Mouse (Mus musculus): ENCODE results near the gene Mterf1b. TPM values are rescaled to one million over a fixed set of nuclear protein-coding genes. Genes with fewer than 3 reads are reported as not detected.
A peak's percentile ranks its signal among the peaks of the same experiment; 100 is the strongest.
"Not testable (repeated sequence)": the region's sequence is repeated elsewhere in the genome, so short reads cannot be mapped to it uniquely, and the experiment has no call there.

Gene Mterf1b
- polyA plus RNA-seq, 1 experiment: 0.18 TPM

DNA sequence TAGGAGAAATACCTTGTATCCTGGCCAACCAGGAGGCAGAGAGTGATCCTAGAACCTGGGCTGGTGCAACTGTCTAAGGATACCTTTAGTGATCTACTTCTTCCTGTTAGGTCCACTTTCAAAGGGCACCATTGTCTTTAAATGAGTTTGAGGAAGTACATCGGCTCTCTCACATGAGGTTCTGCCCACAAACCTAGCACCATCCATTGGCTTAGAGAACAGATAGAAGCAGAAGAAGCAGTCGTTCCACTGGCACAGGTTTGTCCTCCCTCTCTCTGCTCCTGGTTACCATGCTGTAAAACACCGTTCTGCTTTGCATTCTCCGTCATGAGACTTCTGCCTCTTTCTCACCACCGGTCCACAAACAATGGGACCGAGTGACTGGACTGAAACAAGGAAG lies 12.8 kb upstream of the Mterf1b start:
- TF ChIP-seq POLR2A (IDR thresholded peaks at IDR 0.05; ENCODE audit: low read depth, low read length): no peak
- no peak for TF ChIP-seq CTCF (IDR thresholded peaks at IDR 0.05; ENCODE audit: extremely low read depth, insufficient read depth, insufficient read length, insufficient replicate concordance)
- Histone ChIP-seq H3K27me3 (ENCODE audit: control insufficient read depth, insufficient read depth, low read length) (no peaks in the 10 kb centered on the region), H3K4me1 (ENCODE audit: control insufficient read depth, insufficient read depth, insufficient read length) (no peaks in the 10 kb centered on the region), H3K36me3 (ENCODE audit: control insufficient read depth, insufficient read depth, low read length) (no peaks in the 10 kb centered on the region), H3K4me3 (ENCODE audit: extremely low read depth, insufficient read depth, insufficient read length) (no peak overlapping the region), H3K27ac (ENCODE audit: insufficient read depth, low read length) (no peak overlapping the region)
- WGBS: 59% methylated on average over 6 of the region's 6 CpGs
- no peak for DNase-seq (ENCODE audit: low read depth in 1 of 2, low spot score in 2 of 2)

- Histone ChIP-seq H3K27ac (ENCODE audit: insufficient read depth, low read length) (no peak overlapping the region), H3K36me3 (ENCODE audit: control insufficient read depth, insufficient read depth, low read length) (no peaks in the 10 kb centered on the region), H3K4me3 (ENCODE audit: extremely low read depth, insufficient read depth, insufficient read length) (no peak overlapping the region), H3K4me1 (ENCODE audit: control insufficient read depth, insufficient read depth, insufficient read length) (no peaks in the 10 kb centered on the region), H3K27me3 (ENCODE audit: control insufficient read depth, insufficient read depth, low read length) (no peaks in the 10 kb centered on the region)
- TF ChIP-seq CTCF (IDR thresholded peaks at IDR 0.05; ENCODE audit: extremely low read depth, insufficient read depth, insufficient read length, insufficient replicate concordance) (no peak), POLR2A (IDR thresholded peaks at IDR 0.05; ENCODE audit: low read depth, low read length) (no peak)
- DNase-seq (ENCODE audit: low read depth in 1 of 2, low spot score in 2 of 2): no peak
- 42% methylated on average over 4 of the region's 4 CpGs for WGBS
Measured at GRCm38 (mm10) chr5:4186815-4187214, 5.4 kb upstream of the Mterf1b start.

- not testable (repeated sequence) for H3K27ac ChIP-seq (ENCODE audit: insufficient read depth, low read length); H3K27me3 ChIP-seq (ENCODE audit: control insufficient read depth, insufficient read depth, low read length); DNase-seq (ENCODE audit: low read depth in 1 of 2, low spot score in 2 of 2); H3K36me3 ChIP-seq (ENCODE audit: control insufficient read depth, insufficient read depth, low read length); H3K4me1 ChIP-seq (ENCODE audit: control insufficient read depth, insufficient read depth, insufficient read length)
- H3K4me3 ChIP-seq (ENCODE audit: extremely low read depth, insufficient read depth, insufficient read length): peak overlapping the region; percentile 48
- WGBS: 3% methylated on average over 15 of the region's 27 CpGs
Measured at GRCm38 (mm10) chr5:4192481-4193246, 497 bp downstream of the Mterf1b start.

DNA sequence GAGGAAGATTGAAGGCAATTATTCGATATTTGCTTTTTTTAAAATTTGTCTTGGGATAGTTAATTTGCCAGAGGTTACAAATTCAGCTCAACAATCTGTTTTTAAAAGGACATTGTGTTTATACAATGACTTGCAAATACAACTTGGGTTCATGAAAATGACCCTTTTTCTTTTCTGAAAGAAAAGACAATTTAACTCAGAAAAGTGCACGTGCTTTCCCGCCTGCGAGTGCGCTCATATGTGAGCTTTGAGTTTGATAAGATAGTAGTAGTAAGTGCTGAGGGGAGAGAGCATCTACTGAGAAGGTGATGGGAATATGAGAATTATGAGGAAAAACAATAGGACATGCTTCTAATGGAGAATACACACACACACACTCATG lies 1.1 kb downstream of the Mterf1b start:
- peak overlapping the region; percentile 48; the same call in 1 of the 2 replicates for H3K4me3 ChIP-seq (ENCODE audit: extremely low read depth, insufficient read depth, insufficient read length)

DNA sequence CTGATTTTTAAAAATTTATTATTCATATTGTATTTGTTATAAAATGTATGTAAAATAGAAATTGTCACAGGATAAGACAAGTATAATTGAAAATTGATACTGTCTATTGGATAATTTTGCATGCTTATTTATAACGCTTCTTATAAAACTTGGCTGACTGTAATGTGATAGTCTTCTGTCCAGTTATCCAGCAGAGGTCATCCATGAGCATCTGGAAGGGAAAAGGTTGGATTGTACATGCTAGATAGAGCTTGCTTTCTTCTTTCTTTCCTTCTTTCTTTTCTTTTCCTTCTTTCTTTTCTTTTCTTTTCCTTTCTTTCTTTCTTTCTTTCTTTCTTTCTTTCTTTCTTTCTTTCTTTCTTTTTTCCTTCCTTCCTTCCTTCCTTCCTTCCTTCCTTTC lies 2.0 kb downstream of the Mterf1b start:
- Histone ChIP-seq H3K27ac (ENCODE audit: insufficient read depth, low read length) (no peak overlapping the region), H3K36me3 (ENCODE audit: control insufficient read depth, insufficient read depth, low read length) (no peaks in the 10 kb centered on the region), H3K4me1 (ENCODE audit: control insufficient read depth, insufficient read depth, insufficient read length) (peaks cover 2% of the 10 kb centered on the region; the same call in 1 of the 2 replicates), H3K4me3 (ENCODE audit: extremely low read depth, insufficient read depth, insufficient read length) (no peak overlapping the region; the same call in 1 of the 2 replicates), H3K27me3 (ENCODE audit: control insufficient read depth, insufficient read depth, low read length) (no peaks in the 10 kb centered on the region)
- WGBS: 90% methylated on average over 1 of the region's 1 CpGs
- no peak for TF ChIP-seq POLR2A (IDR thresholded peaks at IDR 0.05; ENCODE audit: low read depth, low read length)
- no peak for TF ChIP-seq CTCF (IDR thresholded peaks at IDR 0.05; ENCODE audit: extremely low read depth, insufficient read depth, insufficient read length, insufficient replicate concordance)
- DNase-seq (ENCODE audit: low read depth in 1 of 2, low spot score in 2 of 2): no peak

More for the DNA sequence above, 1.1 kb downstream of the Mterf1b start:
- Histone ChIP-seq H3K27ac (ENCODE audit: insufficient read depth, low read length) (no peak overlapping the region), H3K36me3 (ENCODE audit: control insufficient read depth, insufficient read depth, low read length) (no peaks in the 10 kb centered on the region), H3K4me1 (ENCODE audit: control insufficient read depth, insufficient read depth, insufficient read length) (peaks cover 2% of the 10 kb centered on the region; the same call in 1 of the 2 replicates), H3K27me3 (ENCODE audit: control insufficient read depth, insufficient read depth, low read length) (no peaks in the 10 kb centered on the region)
- no peak for TF ChIP-seq POLR2A (IDR thresholded peaks at IDR 0.05; ENCODE audit: low read depth, low read length)
- TF ChIP-seq CTCF (IDR thresholded peaks at IDR 0.05; ENCODE audit: extremely low read depth, insufficient read depth, insufficient read length, insufficient replicate concordance): no peak
- WGBS: 81% methylated on average over 5 of the region's 5 CpGs
- no peak for DNase-seq (ENCODE audit: low read depth in 1 of 2, low spot score in 2 of 2)

GRCm38 (mm10) chr5:4195086-4195485 lies 2.9 kb downstream of the Mterf1b start:
- no peak overlapping the region for H3K27ac ChIP-seq (ENCODE audit: insufficient read depth, low read length)
- no peaks in the 10 kb centered on the region for H3K27me3 ChIP-seq (ENCODE audit: control insufficient read depth, insufficient read depth, low read length)
- H3K36me3 ChIP-seq (ENCODE audit: control insufficient read depth, insufficient read depth, low read length): no peaks in the 10 kb centered on the region
- TF ChIP-seq POLR2A (IDR thresholded peaks at IDR 0.05; ENCODE audit: low read depth, low read length) (no peak), CTCF (IDR thresholded peaks at IDR 0.05; ENCODE audit: extremely low read depth, insufficient read depth, insufficient read length, insufficient replicate concordance) (no peak)
- 47% methylated on average over 1 of the region's 1 CpGs for WGBS
- H3K4me1 ChIP-seq (ENCODE audit: control insufficient read depth, insufficient read depth, insufficient read length): peaks cover 2% of the 10 kb centered on the region; the same call in 1 of the 2 replicates
- no peak overlapping the region for H3K4me3 ChIP-seq (ENCODE audit: extremely low read depth, insufficient read depth, insufficient read length)
- no peak for DNase-seq (ENCODE audit: low read depth in 1 of 2, low spot score in 2 of 2)

- Histone ChIP-seq H3K4me3 (ENCODE audit: extremely low read depth, insufficient read depth, insufficient read length) (no peak overlapping the region), H3K27ac (ENCODE audit: insufficient read depth, low read length) (no peak overlapping the region), H3K36me3 (ENCODE audit: control insufficient read depth, insufficient read depth, low read length) (no peaks in the 10 kb centered on the region), H3K4me1 (ENCODE audit: control insufficient read depth, insufficient read depth, insufficient read length) (no peaks in the 10 kb centered on the region), H3K27me3 (ENCODE audit: control insufficient read depth, insufficient read depth, low read length) (no peaks in the 10 kb centered on the region)
- no peak for TF ChIP-seq CTCF (IDR thresholded peaks at IDR 0.05; ENCODE audit: extremely low read depth, insufficient read depth, insufficient read length, insufficient replicate concordance)
- DNase-seq (ENCODE audit: low read depth in 1 of 2, low spot score in 2 of 2): no peak
Measured at GRCm38 (mm10) chr5:4201368-4201767, 9.2 kb downstream of the Mterf1b start.

GRCm38 (mm10) chr5:4202276-4202810 lies 10.2 kb downstream of the Mterf1b start:
- H3K27ac ChIP-seq (ENCODE audit: insufficient read depth, low read length); H3K4me3 ChIP-seq (ENCODE audit: extremely low read depth, insufficient read depth, insufficient read length); H3K4me1 ChIP-seq (ENCODE audit: control insufficient read depth, insufficient read depth, insufficient read length); H3K36me3 ChIP-seq (ENCODE audit: control insufficient read depth, insufficient read depth, low read length); H3K27me3 ChIP-seq (ENCODE audit: control insufficient read depth, insufficient read depth, low read length); DNase-seq (ENCODE audit: low read depth in 1 of 2, low spot score in 2 of 2): not testable (repeated sequence)
- WGBS: 96% methylated on average over 19 of the region's 19 CpGs

GRCm38 (mm10) chr5:4210082-4210481 lies 17.9 kb downstream of the Mterf1b start:
- H3K36me3 ChIP-seq (ENCODE audit: control insufficient read depth, insufficient read depth, low read length); H3K27ac ChIP-seq (ENCODE audit: insufficient read depth, low read length); H3K27me3 ChIP-seq (ENCODE audit: control insufficient read depth, insufficient read depth, low read length); H3K4me1 ChIP-seq (ENCODE audit: control insufficient read depth, insufficient read depth, insufficient read length); DNase-seq (ENCODE audit: low read depth in 1 of 2, low spot score in 2 of 2); H3K4me3 ChIP-seq (ENCODE audit: extremely low read depth, insufficient read depth, insufficient read length): not testable (repeated sequence)
- 85% methylated on average over 3 of the region's 3 CpGs for WGBS

Measured in spleen, adult 2 months (tissue).